Mouse (Mus musculus) liver, postnatal 0 days (tissue): ENCODE data around the gene Ifngr2.

Experiments used
- CTCF ChIP-seq: sonication (generic); IDR thresholded peaks from 2 replicates; pipeline ENCODE4 v1.5.1; 2016; ENCODE audit warnings: antibody characterized with exemption, low read depth
- EP300 ChIP-seq: IDR thresholded peaks from 2 replicates; pipeline ENCODE4 v1.6.1; 2016; ENCODE audit warnings: antibody characterized with exemption, low read depth, mild to moderate bottlenecking

DNA sequence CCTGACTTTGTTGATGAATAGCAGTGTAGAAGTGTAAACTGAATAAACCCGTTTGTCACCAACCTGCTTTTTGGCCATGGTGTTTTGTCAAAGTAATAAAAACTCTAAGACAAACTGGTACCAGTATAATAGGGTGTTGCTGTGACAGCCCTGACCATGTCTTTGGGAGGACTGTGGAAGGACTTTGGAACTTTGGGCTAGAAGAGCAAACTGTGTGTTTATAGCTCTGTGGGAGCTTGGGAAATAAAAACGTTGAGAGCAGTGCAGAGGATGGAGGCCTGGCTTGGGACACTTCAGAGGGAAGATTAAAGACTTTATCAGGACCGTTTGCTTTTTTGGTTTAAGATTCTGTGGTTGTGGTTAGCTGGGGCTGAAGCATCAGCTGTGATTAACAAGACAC, 24.2 kb downstream of the Ifngr2 start:
- TF ChIP-seq EP300 (no peak), CTCF (no peak)
